Mouse (Mus musculus): ENCODE measurements at regions not wholly inside any gene's neighbourhood (a gene's known extent, or its start where the extent isn't known, plus 50 kb on each side); places are given as distances from the start of the nearest gene placed in this dataset.

DNA sequence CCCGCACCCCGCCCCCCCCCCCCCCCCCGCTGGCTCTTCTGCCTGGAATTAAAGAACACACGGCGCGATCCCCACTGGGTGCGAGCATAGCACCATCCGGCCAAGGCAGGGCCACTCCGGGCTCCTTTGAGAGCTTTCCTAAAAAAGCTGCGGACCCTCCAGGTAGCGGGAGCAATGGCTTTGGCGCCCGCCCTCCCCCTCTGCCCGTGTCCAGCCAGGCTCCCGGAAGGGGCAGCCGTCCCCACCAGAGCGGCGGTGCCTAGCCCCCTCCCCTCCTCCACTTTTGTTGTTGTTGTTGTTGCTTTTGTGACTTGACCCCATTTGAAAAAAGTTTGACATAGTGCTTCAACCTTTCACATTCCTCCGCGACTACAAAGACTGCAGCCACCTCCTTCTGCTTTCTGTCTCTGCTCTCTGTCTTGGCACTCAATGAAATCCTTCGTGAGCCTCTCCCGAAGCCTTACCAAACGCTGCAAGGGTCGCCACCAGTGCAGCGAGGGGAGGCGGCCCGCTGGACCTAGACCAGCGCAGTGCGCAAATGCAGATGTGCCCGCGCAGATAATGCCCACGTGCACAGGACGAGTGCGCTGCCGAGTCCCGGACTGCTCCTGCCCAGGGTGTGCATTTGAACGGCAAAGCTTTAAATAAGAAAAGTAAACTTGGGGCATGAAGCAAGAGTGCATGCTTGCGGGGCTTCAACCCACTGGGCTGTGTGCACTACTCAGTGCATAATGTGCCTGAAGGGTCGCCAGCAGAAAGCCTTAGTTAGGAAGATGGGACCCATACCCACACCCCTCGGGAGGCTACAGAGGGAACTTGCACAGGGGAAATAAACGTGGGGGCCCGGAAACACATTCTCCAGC, 179.0 kb upstream of the Xlr start:
- ATAC-seq (replicated peaks) = peak; percentile 72

DNA sequence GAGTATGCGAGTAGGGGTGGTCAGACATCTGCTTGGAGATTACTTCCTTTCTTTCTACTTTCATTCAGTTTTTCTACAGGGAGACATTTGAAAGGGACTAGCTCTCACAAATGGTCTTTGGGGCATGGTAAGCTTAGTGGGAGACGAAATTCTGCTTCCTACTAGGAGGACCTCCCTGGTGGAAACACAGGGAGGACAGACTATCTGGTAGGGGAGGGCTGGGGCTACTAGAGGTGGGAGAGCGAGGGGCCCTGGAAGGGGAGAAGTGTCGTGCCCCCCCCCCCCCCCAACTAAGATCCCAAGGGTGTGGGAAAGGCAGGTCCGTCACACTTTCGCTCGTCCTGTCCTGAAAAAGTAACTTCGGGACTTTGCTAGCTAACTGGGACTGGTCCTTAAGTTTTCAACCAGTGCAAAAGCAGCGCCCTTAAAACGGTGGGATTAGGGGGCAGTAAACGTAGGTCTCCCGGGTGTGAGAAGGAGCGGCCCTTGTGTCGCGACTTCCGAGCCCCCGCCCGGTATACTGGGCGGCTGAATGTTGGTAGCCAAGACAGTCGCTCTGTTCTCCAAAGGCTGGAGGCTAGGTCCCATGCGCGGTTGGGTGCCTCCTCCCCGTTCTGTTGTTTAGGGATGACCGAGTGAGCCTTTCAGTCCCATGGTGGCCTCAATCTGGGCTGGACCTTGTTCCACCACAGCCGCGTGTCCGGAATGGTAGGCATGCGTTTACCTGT, 178.2 kb upstream of the Xlr start:
- H3K36me3 ChIP-seq (replicated peaks) = no peaks in the 10 kb centered on the region
- no peaks in the 10 kb centered on the region for H3K9me3 ChIP-seq
- peaks cover 3% of the 10 kb centered on the region; the same call in 1 of the 2 replicates for H3K4me1 ChIP-seq
- no peak overlapping the region for H3K27ac ChIP-seq
- H3K27me3 ChIP-seq (replicated peaks) = no peaks in the 10 kb centered on the region
- H3K9ac ChIP-seq = no peak overlapping the region
- H3K4me2 ChIP-seq = peak overlapping the region; percentile 80
- WGBS = 20% methylated on average over 28 of the region's 28 CpGs
- ATAC-seq (replicated peaks) = peak; percentile 40; the same call in 1 of the 2 replicates
- peak overlapping the region; percentile 35 for H3K4me3 ChIP-seq

More for the DNA sequence above, 179.0 kb upstream of the Xlr start:
- Histone ChIP-seq H3K36me3 (replicated peaks) (no peaks in the 10 kb centered on the region), H3K9ac (no peak overlapping the region), H3K27ac (no peak overlapping the region), H3K4me1 (peaks cover 3% of the 10 kb centered on the region; the same call in 1 of the 2 replicates), H3K9me3 (no peaks in the 10 kb centered on the region), H3K4me2 (peak overlapping the region; percentile 80), H3K4me3 (peak overlapping the region; percentile 35), H3K27me3 (replicated peaks) (no peaks in the 10 kb centered on the region)
- 26% methylated on average over 39 of the region's 42 CpGs for WGBS

DNA sequence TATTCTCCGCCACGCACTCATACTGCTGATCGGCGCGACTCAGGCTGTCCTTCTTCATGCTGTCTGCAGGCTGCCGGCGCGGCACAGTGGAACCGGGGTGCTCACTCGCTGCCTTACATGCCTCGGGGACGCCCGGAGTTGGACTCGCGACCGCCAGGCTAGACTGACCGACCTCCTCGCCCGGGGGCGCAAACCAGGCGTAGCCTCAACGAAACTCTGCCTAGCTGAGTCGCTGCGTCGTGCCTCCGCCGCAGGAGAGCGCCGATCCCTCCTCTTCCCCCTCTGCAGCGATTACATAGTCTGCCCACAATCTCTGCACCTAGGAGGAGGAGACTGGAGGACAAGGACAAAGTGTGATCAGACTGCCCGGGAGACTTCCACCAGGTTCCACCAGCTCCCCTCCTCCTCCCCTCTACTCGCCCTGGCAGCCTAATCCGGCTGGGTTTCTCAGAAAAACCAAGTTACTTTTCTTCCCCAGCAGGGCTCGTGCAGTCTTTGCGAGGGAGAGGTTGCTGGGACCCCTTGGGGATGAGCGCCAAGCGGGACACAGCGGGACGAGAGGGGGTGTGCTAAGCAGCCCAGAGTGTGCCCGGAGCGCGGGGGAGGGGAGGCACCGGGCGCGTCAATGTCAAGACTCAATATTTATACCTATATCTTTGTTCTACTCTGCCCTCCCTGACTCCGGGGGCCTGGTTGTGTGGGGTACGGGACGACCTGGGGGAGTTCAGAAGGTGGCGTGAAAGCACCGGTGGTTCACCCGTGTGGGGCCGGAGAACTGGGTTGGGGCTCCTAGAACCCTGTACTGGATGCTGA, 177.4 kb upstream of the Xlr start:
- Histone ChIP-seq H3K4me1 (peaks cover 3% of the 10 kb centered on the region; the same call in 1 of the 2 replicates), H3K9ac (no peak overlapping the region), H3K4me3 (peak overlapping the region; percentile 35), H3K36me3 (replicated peaks) (no peaks in the 10 kb centered on the region), H3K4me2 (peak overlapping the region; percentile 80), H3K9me3 (no peaks in the 10 kb centered on the region), H3K27ac (no peak overlapping the region), H3K27me3 (replicated peaks) (no peaks in the 10 kb centered on the region)
- 18% methylated on average over 46 of the region's 52 CpGs for WGBS
- ATAC-seq (replicated peaks) = peak; percentile 82

Data from midbrain, embryonic 15.5 days (tissue).